Mouse (Mus musculus) stomach, postnatal 0 days (tissue): ENCODE measurements at regions not wholly inside any gene's neighbourhood (a gene's known extent, or its start where the extent isn't known, plus 50 kb on each side); places are given as distances from the start of the nearest gene placed in this dataset.

Experiments used
- ATAC-seq: fragments of 200-750 bp; cut with Nextera tagmentation; 2 replicates; pipeline ENCODE4 v1.8.0; 2017; ENCODE audit not compliant: low FRiP score, low TSS enrichment
- DNase-seq: peaks from one replicate; pipeline ENCODE4 v3.0.0-alpha.2; 2016; ENCODE audit warnings: low spot score
- H3K27ac ChIP-seq: fragments of 300-500 bp; sonication (generic); replicated peaks from 2 replicates; pipeline ENCODE4 v1.5.1; 2014; ENCODE audit warnings: mild to moderate bottlenecking, control low read depth
- H3K27me3 ChIP-seq: fragments of 300-500 bp; sonication (generic); 2 replicates; pipeline ENCODE4 v1.6.1; 2014; ENCODE audit warnings: low read length; ENCODE audit not compliant: control insufficient read depth, insufficient read depth
- H3K36me3 ChIP-seq: fragments of 300-500 bp; sonication (generic); 2 replicates; pipeline ENCODE4 v1.6.1; 2014; ENCODE audit warnings: low read length, mixed read lengths; ENCODE audit not compliant: control insufficient read depth, insufficient read depth
- H3K4me1 ChIP-seq: fragments of 300-500 bp; sonication (generic); replicated peaks from 2 replicates; pipeline ENCODE4 v1.6.1; 2014; ENCODE audit warnings: antibody characterized with exemption; ENCODE audit not compliant: control insufficient read depth, insufficient read depth
- H3K4me2 ChIP-seq: fragments of 300-500 bp; sonication (generic); replicated peaks from 2 replicates; pipeline ENCODE4 v1.6.1; 2014; ENCODE audit warnings: low read depth, mild to moderate bottlenecking, control low read depth, moderate library complexity
- H3K4me3 ChIP-seq: fragments of 300-500 bp; sonication (generic); 2 replicates; pipeline ENCODE4 v1.5.1; 2014; ENCODE audit warnings: low read depth, low read length, control low read depth
- H3K9ac ChIP-seq: fragments of 300-500 bp; sonication (generic); 2 replicates; pipeline ENCODE4 v1.6.1; 2014; ENCODE audit warnings: mild to moderate bottlenecking, low read length, control low read depth, mixed read lengths
- H3K9me3 ChIP-seq: fragments of 300-500 bp; sonication (generic); 2 replicates; pipeline ENCODE4 v1.6.1; 2016; ENCODE audit warnings: low read length; ENCODE audit not compliant: control insufficient read depth
- CTCF ChIP-seq: IDR thresholded peaks from 2 replicates; pipeline ENCODE4 v1.5.1; 2016; ENCODE audit warnings: antibody characterized with exemption, low read depth, mild to moderate bottlenecking, moderate library complexity
- EP300 ChIP-seq: optimal IDR thresholded peaks from 2 replicates; pipeline ENCODE3; 2016; ENCODE audit warnings: antibody characterized with exemption
- WGBS: fragments of 180-500 bp; shearing (Covaris S2); extraction: QIAGEN DNeasy Blood & Tissue Kit; methylation state at CpG from one replicate; pipeline ENCODE4 v1.1.7; 2014; 5-methylcytosine and 5-hydroxymethylcytosine counted together

- Histone ChIP-seq H3K27me3 (no peaks in the 10 kb centered on the region), H3K27ac (no peak overlapping the region), H3K4me2 (no peak overlapping the region), H3K4me1 (no peaks in the 10 kb centered on the region), H3K9ac (no peak overlapping the region), H3K4me3 (no peak overlapping the region), H3K9me3 (no peaks in the 10 kb centered on the region), H3K36me3 (no peaks in the 10 kb centered on the region)
- WGBS, result 87% methylated on average over 8 of the region's 8 CpGs
- no peak for TF ChIP-seq EP300
- TF ChIP-seq CTCF, result no peak
- no peak for DNase-seq
- ATAC-seq, result no peak
These were observed 164.8 kb downstream of the Adamts15 start for GRCm38 (mm10) chr9:30757406-30757805.

- no peaks in the 10 kb centered on the region for H3K9me3 ChIP-seq
- no peaks in the 10 kb centered on the region for H3K36me3 ChIP-seq
- DNase-seq (no peak), ATAC-seq (no peak)
- H3K9ac ChIP-seq, result no peak overlapping the region
- H3K27me3 ChIP-seq, result no peaks in the 10 kb centered on the region
- no peak overlapping the region for H3K4me2 ChIP-seq
- H3K4me1 ChIP-seq, result no peaks in the 10 kb centered on the region
- H3K4me3 ChIP-seq, result no peak overlapping the region
- WGBS, result 85% methylated on average over 4 of the region's 4 CpGs
- no peak for TF ChIP-seq CTCF
- no peak for TF ChIP-seq EP300
- H3K27ac ChIP-seq, result no peak overlapping the region
These were observed 165.5 kb downstream of the Adamts15 start for GRCm38 (mm10) chr9:30756796-30757195.

DNA sequence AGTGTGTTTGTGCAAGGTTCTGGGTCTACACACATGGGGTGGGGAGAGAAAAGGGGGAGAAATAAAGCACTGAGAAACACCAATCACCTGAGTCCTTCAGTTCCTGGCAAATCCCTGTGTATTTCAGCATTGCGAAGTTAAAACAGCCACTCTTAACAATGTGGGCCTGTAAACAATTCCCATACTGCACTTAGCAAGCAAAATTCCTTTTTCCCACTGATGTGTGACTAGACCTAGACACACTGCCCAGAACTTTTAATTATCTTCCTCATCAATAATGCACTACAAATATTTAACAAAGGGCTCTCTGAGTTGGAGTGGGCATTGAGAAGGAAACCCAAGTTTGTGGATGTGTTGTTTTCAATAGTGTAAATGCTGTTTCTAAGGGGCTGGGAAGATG lies 166.7 kb downstream of the Adamts15 start:
- Histone ChIP-seq H3K9me3 (no peaks in the 10 kb centered on the region), H3K4me3 (no peak overlapping the region), H3K27me3 (no peaks in the 10 kb centered on the region), H3K36me3 (no peaks in the 10 kb centered on the region), H3K9ac (no peak overlapping the region), H3K27ac (no peak overlapping the region), H3K4me1 (no peaks in the 10 kb centered on the region), H3K4me2 (no peak overlapping the region)
- no peak for TF ChIP-seq CTCF
- no peak for TF ChIP-seq EP300
- WGBS, result 72% methylated on average over 1 of the region's 1 CpGs
- ATAC-seq, result no peak
- DNase-seq, result no peak

DNA sequence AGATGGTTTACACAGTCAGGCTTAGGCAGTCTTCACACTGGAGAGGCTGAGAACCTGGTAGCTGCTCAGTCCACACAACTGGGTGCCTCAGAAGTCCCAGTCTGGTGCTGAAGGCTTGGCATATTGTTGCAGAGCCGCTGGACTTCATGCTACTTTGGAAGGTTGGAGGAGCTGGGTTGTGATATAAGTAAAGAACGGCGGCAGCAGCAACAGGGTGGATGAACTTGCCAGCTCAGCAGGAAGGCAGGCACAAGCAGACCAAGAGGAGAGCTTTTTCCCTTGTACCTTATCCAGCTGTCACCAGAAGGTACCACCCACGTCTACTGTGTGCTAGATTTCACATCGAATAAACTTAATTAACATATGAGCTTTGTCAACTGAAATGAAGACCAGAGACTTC lies 167.4 kb downstream of the Adamts15 start:
- H3K27me3 ChIP-seq, result no peaks in the 10 kb centered on the region
- no peak overlapping the region for H3K27ac ChIP-seq
- H3K4me2 ChIP-seq, result no peak overlapping the region
- TF ChIP-seq EP300 (no peak), CTCF (no peak)
- no peaks in the 10 kb centered on the region for H3K36me3 ChIP-seq
- no peaks in the 10 kb centered on the region for H3K4me1 ChIP-seq
- no peak overlapping the region for H3K4me3 ChIP-seq
- no peak overlapping the region for H3K9ac ChIP-seq
- 85% methylated on average over 5 of the region's 5 CpGs for WGBS
- H3K9me3 ChIP-seq, result no peaks in the 10 kb centered on the region
- ATAC-seq (no peak), DNase-seq (no peak)

- no peak overlapping the region for H3K27ac ChIP-seq
- WGBS, result 74% methylated on average over 9 of the region's 9 CpGs
- H3K4me3 ChIP-seq, result no peak overlapping the region
- H3K27me3 ChIP-seq, result no peaks in the 10 kb centered on the region
- H3K9me3 ChIP-seq, result no peaks in the 10 kb centered on the region
- TF ChIP-seq EP300 (no peak), CTCF (no peak)
- H3K36me3 ChIP-seq, result no peaks in the 10 kb centered on the region
- H3K9ac ChIP-seq, result no peak overlapping the region
- ATAC-seq (no peak), DNase-seq (no peak)
- no peaks in the 10 kb centered on the region for H3K4me1 ChIP-seq
- H3K4me2 ChIP-seq, result no peak overlapping the region
These were observed 178.8 kb downstream of the Adamts15 start for GRCm38 (mm10) chr9:30743471-30743870.

DNA sequence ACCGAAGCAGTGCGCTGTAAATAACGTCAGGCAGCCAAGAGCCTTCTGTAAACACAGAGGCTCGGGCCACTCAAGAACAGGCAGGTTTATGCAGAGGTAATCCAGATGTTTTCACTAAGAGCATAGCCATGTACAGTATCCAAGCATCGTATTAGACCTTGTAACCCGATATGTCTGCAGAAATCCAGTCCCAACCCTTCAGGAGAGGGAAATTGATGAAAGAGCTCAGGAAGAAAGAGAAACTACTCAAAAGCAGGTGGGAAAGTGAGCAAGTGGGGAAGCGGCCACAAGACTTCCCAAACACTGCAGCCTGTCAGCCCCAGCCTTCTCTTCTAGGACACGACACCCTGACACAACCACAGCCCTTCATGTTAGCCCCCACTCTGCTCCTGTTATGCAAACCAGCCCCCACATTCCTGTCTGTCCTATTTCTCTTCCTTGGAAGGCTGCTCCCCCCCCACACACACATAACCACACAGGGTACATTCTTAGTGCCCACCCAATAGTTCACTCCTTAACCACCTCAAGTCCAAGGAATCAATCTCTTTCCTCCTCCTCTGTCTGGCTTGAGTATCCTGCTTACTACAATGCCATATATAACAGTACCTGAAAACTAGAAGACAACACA lies 179.7 kb downstream of the Adamts15 start:
- 32% methylated on average over 8 of the region's 8 CpGs for WGBS
- ATAC-seq, result peak; percentile 45; the same call in 1 of the 2 replicates

More for the DNA sequence above, 179.7 kb downstream of the Adamts15 start:
- TF ChIP-seq EP300 (no peak), CTCF (no peak)
- no peak overlapping the region for H3K4me2 ChIP-seq
- H3K9me3 ChIP-seq, result no peaks in the 10 kb centered on the region
- DNase-seq, result no peak
- H3K4me1 ChIP-seq, result no peaks in the 10 kb centered on the region
- no peak overlapping the region for H3K9ac ChIP-seq
- H3K36me3 ChIP-seq, result no peaks in the 10 kb centered on the region
- H3K27me3 ChIP-seq, result no peaks in the 10 kb centered on the region
- H3K4me3 ChIP-seq, result no peak overlapping the region
- no peak overlapping the region for H3K27ac ChIP-seq
